Mouse (Mus musculus) MEL (cell line): Measurements from ENCODE around the gene Pak6. TPM values are rescaled to one million over a fixed set of nuclear protein-coding genes. Genes with fewer than 3 reads are reported as not detected.

Experiments used
- DNase-seq: peaks from one replicate; pipeline ENCODE4 v3.0.0; 2011; ENCODE audit warnings: low read depth, low spot score
- H3K27ac ChIP-seq: 2 replicates; pipeline ENCODE4 v1.5.1; 2012; ENCODE audit warnings: low read depth, mild to moderate bottlenecking, control low read depth, low read length, moderate library complexity; ENCODE audit not compliant: control insufficient read depth
- H3K27me3 ChIP-seq, 2 experiments: fragments of 150-350 bp in 1 of 2; sonication (generic) in 1 of 2; 2 replicates each; pipeline ENCODE4 v1.6.1; 2012; ENCODE audit warnings: low read length in 2 of 2, mild to moderate bottlenecking in 2 of 2, improper control_type of control experiment in 1 of 2, moderate library complexity in 1 of 2; ENCODE audit not compliant: insufficient read depth in 2 of 2, control insufficient read depth in 1 of 2
- H3K36me3 ChIP-seq, 2 experiments: 2 replicates each; pipeline ENCODE4 v1.6.1; 2012 to 2014; ENCODE audit warnings: low read length in 2 of 2, improper control_type of control experiment in 1 of 2, inconsistent platforms in 1 of 2, mild to moderate bottlenecking in 1 of 2; ENCODE audit not compliant: insufficient read depth in 2 of 2, control insufficient read depth in 1 of 2
- H3K4me1 ChIP-seq, 2 experiments: fragments of 150-350 bp in 1 of 2; sonication (generic) in 1 of 2; 2 replicates each; pipeline ENCODE4 v1.6.1; 2012; ENCODE audit warnings: low read length in 2 of 2, improper control_type of control experiment in 1 of 2, mild to moderate bottlenecking in 1 of 2; ENCODE audit not compliant: insufficient read depth in 2 of 2, control insufficient read depth in 1 of 2
- H3K4me3 ChIP-seq, 2 experiments: fragments of 150-350 bp in 1 of 2; sonication (generic) in 1 of 2; 2 replicates each; pipeline ENCODE4 v1.5.1; 2012; ENCODE audit warnings: low read depth in 2 of 2, low read length in 2 of 2, mild to moderate bottlenecking in 2 of 2, moderate library complexity in 2 of 2, control low read depth in 1 of 2, improper control_type of control experiment in 1 of 2; ENCODE audit not compliant: control insufficient read depth in 1 of 2, insufficient read depth in 1 of 2
- H3K79me2 ChIP-seq: 2 replicates; pipeline ENCODE4 v1.6.1; 2012; ENCODE audit warnings: mild to moderate bottlenecking, low read length, moderate library complexity; ENCODE audit not compliant: control insufficient read depth, poor library complexity, insufficient read depth
- H3K9ac ChIP-seq: 2 replicates; pipeline ENCODE4 v1.6.1; 2012; ENCODE audit warnings: low read depth, mild to moderate bottlenecking, control low read depth, low read length, moderate library complexity; ENCODE audit not compliant: control insufficient read depth, poor library complexity, severe bottlenecking
- H3K9me3 ChIP-seq: fragments of 150-350 bp; sonication (generic); replicated peaks from 2 replicates; pipeline ENCODE4 v1.6.1; 2012; ENCODE audit warnings: mild to moderate bottlenecking, low read length, improper control_type of control experiment, moderate library complexity; ENCODE audit not compliant: insufficient read depth
- BHLHE40 ChIP-seq: IDR thresholded peaks from 2 replicates; pipeline ENCODE4 v1.6.1; 2012; ENCODE audit warnings: low read depth, mild to moderate bottlenecking, inconsistent platforms, low read length, improper control_type of control experiment, borderline replicate concordance
- ELF1 ChIP-seq: IDR thresholded peaks from 2 replicates; pipeline ENCODE4 v1.6.1; 2014; ENCODE audit warnings: low read depth, mild to moderate bottlenecking, inconsistent platforms, low read length, improper control_type of control experiment, moderate library complexity
- EP300 ChIP-seq, 2 experiments: IDR thresholded peaks; 2 replicates each; pipeline ENCODE4 v1.6.1; 2011; ENCODE audit warnings: improper control_type of control experiment in 2 of 2, low read length in 2 of 2, low read depth in 1 of 2, mild to moderate bottlenecking in 1 of 2
- ETS1 ChIP-seq: IDR thresholded peaks from 2 replicates; pipeline ENCODE4 v1.6.1; 2012; ENCODE audit warnings: low read depth, mild to moderate bottlenecking, inconsistent platforms, low read length, improper control_type of control experiment, moderate library complexity
- GABPA ChIP-seq: IDR thresholded peaks from 2 replicates; pipeline ENCODE4 v1.6.1; 2012; ENCODE audit warnings: low read depth, mild to moderate bottlenecking, inconsistent platforms, low read length, improper control_type of control experiment, moderate library complexity
- GATA1 ChIP-seq: IDR thresholded peaks from 2 replicates; pipeline ENCODE4 v1.6.1; 2011; ENCODE audit warnings: low read depth, low read length, improper control_type of control experiment
- HCFC1 ChIP-seq: IDR thresholded peaks from 2 replicates; pipeline ENCODE4 v1.6.1; 2012; ENCODE audit warnings: low read depth, mild to moderate bottlenecking, inconsistent platforms, low read length, improper control_type of control experiment, moderate library complexity
- MAZ ChIP-seq: IDR thresholded peaks from 2 replicates; pipeline ENCODE4 v1.6.1; 2012; ENCODE audit warnings: low read depth, mild to moderate bottlenecking, inconsistent platforms, low read length, improper control_type of control experiment
- MXI1 ChIP-seq: IDR thresholded peaks from 2 replicates; pipeline ENCODE4 v1.6.1; 2011; ENCODE audit warnings: mild to moderate bottlenecking, low read depth, low read length, improper control_type of control experiment
- MYB ChIP-seq: IDR thresholded peaks from 2 replicates; pipeline ENCODE4 v1.6.1; 2011; ENCODE audit warnings: mild to moderate bottlenecking, low read depth, low read length, improper control_type of control experiment
- NELFE ChIP-seq: IDR thresholded peaks from 2 replicates; pipeline ENCODE4 v1.6.1; 2011; ENCODE audit warnings: low read depth, low read length, improper control_type of control experiment
- NRF1 ChIP-seq: IDR thresholded peaks from 2 replicates; pipeline ENCODE4 v1.6.1; 2014; ENCODE audit warnings: low read depth, mild to moderate bottlenecking, inconsistent platforms, low read length, improper control_type of control experiment, moderate library complexity; ENCODE audit not compliant: poor library complexity, insufficient read depth, severe bottlenecking
- POLR2A ChIP-seq, 2 experiments: IDR thresholded peaks; 2 replicates each; pipeline ENCODE4 v1.6.1; 2011 to 2012; ENCODE audit warnings: low read length in 2 of 2, mild to moderate bottlenecking in 2 of 2, control low read depth in 1 of 2, improper control_type of control experiment in 1 of 2, low read depth in 1 of 2, moderate library complexity in 1 of 2; ENCODE audit not compliant: control insufficient read depth in 1 of 2, insufficient read depth in 1 of 2, poor library complexity in 1 of 2
- POLR2AphosphoS2 ChIP-seq: IDR thresholded peaks from 2 replicates; pipeline ENCODE4 v1.6.1; 2011; ENCODE audit warnings: low read length, improper control_type of control experiment
- RCOR1 ChIP-seq: IDR thresholded peaks from 2 replicates; pipeline ENCODE4 v1.6.1; 2012; ENCODE audit warnings: low read depth, mild to moderate bottlenecking, inconsistent platforms, low read length, improper control_type of control experiment
- SIN3A ChIP-seq: IDR thresholded peaks from 2 replicates; pipeline ENCODE4 v1.6.1; 2012; ENCODE audit warnings: low read length, improper control_type of control experiment, inconsistent platforms
- SMC3 ChIP-seq: IDR thresholded peaks from 2 replicates; pipeline ENCODE4 v1.6.1; 2011; ENCODE audit warnings: low read depth, low read length, improper control_type of control experiment
- TBP ChIP-seq: IDR thresholded peaks from 2 replicates; pipeline ENCODE4 v1.8.0; 2011; ENCODE audit warnings: low read depth, low read length, improper control_type of control experiment
- TCF12 ChIP-seq: IDR thresholded peaks from 2 replicates; pipeline ENCODE4 v1.6.1; 2014; ENCODE audit warnings: low read depth, mild to moderate bottlenecking, inconsistent platforms, low read length, improper control_type of control experiment, moderate library complexity
- USF1 ChIP-seq: IDR thresholded peaks from 2 replicates; pipeline ENCODE4 v1.6.1; 2014; ENCODE audit warnings: low read depth, mild to moderate bottlenecking, inconsistent platforms, low read length, improper control_type of control experiment, moderate library complexity
- polyA plus RNA-seq, 2 experiments: library from polyadenylated mRNA; stranded (reverse) in 1 of 2; unstranded in 1 of 2; fragments of >175 nt in 1 of 2; fragments of >200 nt in 1 of 2; gene quantifications; 2 replicates each; pipeline versions ENCODE4 v1.2.1 to v1.2.4; 2012; ENCODE audit warnings: low replicate concordance in 2 of 2, low read depth in 1 of 2; ENCODE audit not compliant: insufficient read length in 2 of 2, insufficient read depth in 1 of 2, missing spikeins in 1 of 2
- total RNA-seq: library from RNA; depleted of rRNA; stranded (reverse); fragments of 300-350 nt; gene quantifications from 2 replicates; pipeline ENCODE4 v1.2.3, GENCODE M21; 2012

Gene Pak6
- total and polyA plus RNA-seq, 3 experiments: 25.4 to 25.9 TPM; not detected in 1

GRCm38 (mm10) chr2:118728337-118728736 is 65.2 kb downstream of the Pak6 start, which contains the start of gene Plcb2 (continued):
- peak; percentile 62 for TF ChIP-seq NELFE

GRCm38 (mm10) chr2:118729194-118729593 is 66.1 kb downstream of the Pak6 start:
- Histone ChIP-seq H3K27ac (peak overlapping the region; percentile 89), H3K79me2 (peaks cover 15% of the 10 kb centered on the region)
- TF ChIP-seq ELF1 (peak; percentile 63), NRF1 (no peak), RCOR1 (peak; percentile 49; the same call in 1 of the 2 replicates), SMC3 (0 out of 2 replicates have a peak, but pooled peaks have one; percentile 11), USF1 (no peak), TBP (no peak), GATA1 (peak; percentile 65), BHLHE40 (0 out of 2 replicates have a peak, but pooled peaks have one; percentile 14), SIN3A (peak; percentile 81; the same call in 1 of the 2 replicates), MYB (peak; percentile 66), MAZ (0 out of 2 replicates have a peak, but pooled peaks have one; percentile 57), MXI1 (0 out of 2 replicates have a peak, but pooled peaks have one; percentile 54), HCFC1 (peak; percentile 56; the same call in 1 of the 2 replicates), POLR2AphosphoS2 (no peak), NELFE (peak; percentile 62), TCF12 (peak; percentile 63), ETS1 (peak; percentile 51; the same call in 1 of the 2 replicates), GABPA (no peak), POLR2A (IDR thresholded peaks at IDR 0.05; ENCODE audit: control insufficient read depth in 1 of 2, insufficient read depth in 1 of 2, low read depth in 1 of 2, low read length in 2 of 2, poor library complexity in 1 of 2) (peak in 1 of 2 experiments; percentile 37; a peak in 1 of 4 replicates), EP300 (IDR thresholded peaks at IDR 0.05; ENCODE audit: low read depth in 1 of 2, low read length in 2 of 2) (peak; percentile 78 to 81)
- TF ChIP-seq, all 39 proteins: peak for 15
- peak; percentile 85 for DNase-seq
- peak overlapping the region; percentile 60 to 68 for H3K4me3 ChIP-seq
- peak overlapping the region; percentile 75 for H3K9ac ChIP-seq
- H3K36me3 ChIP-seq: peaks cover 0 to 20% of the 10 kb centered on the region in 2 experiments; a peak in 2 of 4 replicates
- H3K27me3 ChIP-seq: no peaks in the 10 kb centered on the region
- H3K9me3 ChIP-seq: no peaks in the 10 kb centered on the region
- peaks cover 5 to 24% of the 10 kb centered on the region in 2 experiments for H3K4me1 ChIP-seq
